Mouse (Mus musculus): ENCODE results near the gene Rmnd5a.

Rmnd5a gene

GRCm38 (mm10) chr6:71441251-71441580 is 779 bp upstream of the Rmnd5a start:
- DNase-seq (ENCODE audit: low read depth): no peak

GRCm38 (mm10) chr6:71440217-71440491 is 283 bp downstream of the Rmnd5a start:
- DNase-seq (ENCODE audit: low read depth): no peak

DNA sequence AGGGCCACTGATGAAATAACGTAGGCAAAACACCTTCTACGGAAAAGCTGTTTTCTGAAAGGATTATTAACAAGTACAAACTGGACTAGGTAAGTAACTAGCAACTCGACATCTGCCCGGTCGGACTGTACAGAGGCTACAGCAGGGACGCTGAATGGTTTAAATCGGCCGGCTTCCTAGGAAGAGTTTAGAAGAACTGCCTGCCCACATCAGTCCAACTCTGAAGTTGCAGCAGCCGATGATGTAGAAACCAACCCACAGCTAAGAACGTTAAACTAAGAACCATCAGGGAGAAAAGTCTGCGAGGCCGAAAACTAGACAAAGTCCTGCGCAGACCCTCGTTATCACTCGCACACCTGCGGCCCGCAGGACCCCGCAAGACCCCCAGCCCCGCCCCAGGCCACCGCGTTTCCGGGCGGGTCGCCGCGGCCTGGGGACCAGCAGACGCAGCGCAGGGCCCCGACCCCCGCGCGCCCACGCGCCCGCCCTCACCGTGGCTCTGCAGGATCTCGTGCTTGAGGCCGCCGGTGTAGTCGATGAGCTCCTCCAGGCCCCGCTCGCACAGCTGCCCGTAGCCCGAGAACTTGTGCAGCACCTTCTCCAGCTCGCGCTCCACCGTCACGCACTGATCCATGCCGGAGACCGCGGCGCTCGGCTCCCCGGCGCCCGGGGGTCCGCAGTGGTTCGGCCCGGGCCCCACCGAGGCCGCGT is 776 bp downstream of the Rmnd5a start:
- no peak for DNase-seq (ENCODE audit: low read depth)

DNA sequence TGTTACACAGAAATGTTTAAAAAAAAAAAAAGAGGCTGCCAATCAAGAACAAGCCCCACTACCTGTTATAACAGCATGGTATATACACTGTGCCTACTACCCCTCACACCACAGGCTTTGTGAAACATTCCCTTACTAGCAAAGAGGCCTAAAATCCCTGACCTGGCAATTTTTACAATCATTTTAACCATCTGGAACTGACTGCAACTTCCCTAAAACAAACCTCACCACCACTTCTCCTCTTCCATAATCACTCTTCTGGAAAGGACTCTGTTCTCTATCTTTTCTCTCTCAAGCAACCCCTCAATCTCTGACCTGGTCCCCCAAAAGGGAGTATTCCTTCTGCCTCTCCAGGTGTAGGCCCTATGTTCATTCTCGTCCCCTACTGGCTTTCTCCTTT is 2.4 kb downstream of the Rmnd5a start:
- DNase-seq (ENCODE audit: low read depth): no peak

DNA sequence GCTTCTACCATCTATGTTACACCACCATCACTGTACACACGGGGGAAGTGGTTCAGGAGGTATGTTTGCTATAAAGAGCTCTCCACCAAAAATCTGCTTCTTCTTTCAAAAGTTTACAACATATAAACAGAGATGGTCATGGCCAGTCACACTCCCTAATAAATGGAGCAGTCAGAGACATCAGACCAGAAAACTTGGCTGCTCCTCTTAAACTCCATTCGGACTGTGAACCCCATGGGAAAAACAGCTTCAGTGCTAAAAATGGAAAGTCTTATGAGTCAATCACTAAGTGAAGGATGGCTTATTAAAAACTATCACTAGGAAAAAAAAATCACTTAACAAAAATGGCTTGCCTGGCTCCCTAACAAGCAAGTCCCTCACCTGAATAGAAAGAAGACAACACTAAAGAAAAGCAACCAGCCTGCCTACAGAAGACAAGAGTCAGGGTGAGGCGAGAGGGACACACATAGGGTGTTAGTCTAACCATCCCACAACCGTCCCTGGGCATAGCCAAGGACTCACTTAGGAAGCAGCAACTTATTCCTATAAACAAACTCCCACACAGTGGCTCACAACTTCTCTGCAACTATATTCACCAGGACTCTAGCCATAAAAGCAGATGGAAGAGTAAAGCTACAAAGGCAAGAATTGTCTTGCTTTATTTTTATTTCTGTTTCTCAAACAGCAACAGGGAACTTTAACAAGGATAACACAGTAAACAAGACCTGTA is 12.3 kb downstream of the Rmnd5a start:
- DNase-seq (ENCODE audit: low read depth): no peak

DNA sequence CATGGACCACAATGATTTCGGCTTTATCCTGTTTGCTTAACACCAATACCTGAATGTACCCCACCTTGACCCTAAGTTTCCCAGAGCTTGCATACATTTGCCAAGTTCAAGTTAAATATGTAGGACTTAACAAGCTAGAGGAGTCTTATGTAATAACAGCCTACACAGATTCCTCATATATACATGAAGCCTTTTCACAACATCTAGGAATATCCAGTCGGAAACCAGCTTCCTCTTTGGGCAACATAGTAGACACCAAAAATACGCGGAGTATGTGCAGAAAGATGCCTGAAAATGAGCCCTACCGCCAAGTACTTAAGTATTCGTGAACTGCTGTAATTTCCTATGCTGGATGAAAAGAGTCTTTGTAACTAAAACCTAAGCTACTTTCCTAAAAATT is 14.8 kb downstream of the Rmnd5a start:
- no peak for DNase-seq (ENCODE audit: low read depth)

- no peak for DNase-seq (ENCODE audit: low read depth)
Observed at GRCm38 (mm10) chr6:71423116-71423515, 17.3 kb downstream of the Rmnd5a start.

DNA sequence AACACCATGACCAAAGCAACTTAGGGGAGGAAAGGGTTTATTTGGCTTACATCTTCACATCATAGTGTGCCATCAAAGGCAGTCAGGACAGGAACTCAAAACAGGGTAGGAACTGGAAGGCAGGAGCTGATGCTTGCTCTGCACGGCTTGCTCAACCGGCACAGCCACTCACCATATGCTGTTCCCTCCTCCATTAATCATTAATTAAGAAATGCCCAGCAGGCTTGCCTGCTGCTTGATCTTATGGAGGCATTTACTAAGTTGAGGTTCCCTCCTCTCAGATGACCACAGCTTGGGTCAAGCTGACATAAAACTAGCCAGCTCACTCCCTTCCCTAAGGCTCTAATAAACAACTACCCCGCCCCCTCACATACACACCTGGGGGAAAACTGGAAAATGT is 18.3 kb downstream of the Rmnd5a start:
- no peak for DNase-seq (ENCODE audit: low read depth)

DNA sequence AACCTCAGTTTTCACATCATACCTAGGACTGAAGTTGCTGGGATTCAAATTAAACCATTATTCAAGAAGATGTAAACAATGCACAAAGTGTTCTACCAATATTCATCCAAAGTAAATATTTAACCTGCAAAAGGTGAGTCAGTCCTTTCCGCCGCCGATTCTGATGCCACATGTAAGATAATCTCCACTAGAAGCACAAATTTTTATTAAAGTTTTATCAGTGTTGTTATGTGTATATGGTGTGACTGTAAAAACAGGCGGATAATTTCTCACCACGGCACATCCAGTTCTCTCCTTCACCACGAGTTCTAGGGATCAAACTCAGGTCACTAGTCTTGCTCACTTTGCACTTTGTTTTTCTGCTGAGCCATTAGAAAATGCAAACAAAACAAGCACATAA is 19.6 kb downstream of the Rmnd5a start:
- DNase-seq (ENCODE audit: low read depth): no peak

- no peak for DNase-seq (ENCODE audit: low read depth)
Observed at GRCm38 (mm10) chr6:71418874-71419273, 21.6 kb downstream of the Rmnd5a start.

DNA sequence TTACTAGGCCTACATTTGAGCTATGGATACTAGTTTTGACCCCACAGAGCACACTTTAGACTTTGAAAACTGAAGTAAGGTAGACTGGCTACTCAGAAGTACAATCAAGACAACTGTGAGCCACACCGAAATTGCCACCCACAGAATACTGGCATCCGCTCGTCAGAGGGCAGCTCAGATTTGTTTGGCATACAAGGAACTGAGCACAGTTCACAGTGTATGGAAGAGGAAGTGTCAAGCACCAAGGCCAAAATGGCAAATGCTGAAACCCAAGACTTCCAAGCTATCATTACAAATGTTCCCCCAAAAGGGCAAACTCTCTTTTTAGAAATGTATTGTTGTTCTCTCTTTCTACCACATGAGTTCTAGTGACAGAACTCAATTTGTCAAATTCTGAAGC is 25.0 kb downstream of the Rmnd5a start:
- no peak for DNase-seq (ENCODE audit: low read depth)

- DNase-seq (ENCODE audit: low read depth): no peak
Observed at GRCm38 (mm10) chr6:71414624-71415023, 25.8 kb downstream of the Rmnd5a start.

DNA sequence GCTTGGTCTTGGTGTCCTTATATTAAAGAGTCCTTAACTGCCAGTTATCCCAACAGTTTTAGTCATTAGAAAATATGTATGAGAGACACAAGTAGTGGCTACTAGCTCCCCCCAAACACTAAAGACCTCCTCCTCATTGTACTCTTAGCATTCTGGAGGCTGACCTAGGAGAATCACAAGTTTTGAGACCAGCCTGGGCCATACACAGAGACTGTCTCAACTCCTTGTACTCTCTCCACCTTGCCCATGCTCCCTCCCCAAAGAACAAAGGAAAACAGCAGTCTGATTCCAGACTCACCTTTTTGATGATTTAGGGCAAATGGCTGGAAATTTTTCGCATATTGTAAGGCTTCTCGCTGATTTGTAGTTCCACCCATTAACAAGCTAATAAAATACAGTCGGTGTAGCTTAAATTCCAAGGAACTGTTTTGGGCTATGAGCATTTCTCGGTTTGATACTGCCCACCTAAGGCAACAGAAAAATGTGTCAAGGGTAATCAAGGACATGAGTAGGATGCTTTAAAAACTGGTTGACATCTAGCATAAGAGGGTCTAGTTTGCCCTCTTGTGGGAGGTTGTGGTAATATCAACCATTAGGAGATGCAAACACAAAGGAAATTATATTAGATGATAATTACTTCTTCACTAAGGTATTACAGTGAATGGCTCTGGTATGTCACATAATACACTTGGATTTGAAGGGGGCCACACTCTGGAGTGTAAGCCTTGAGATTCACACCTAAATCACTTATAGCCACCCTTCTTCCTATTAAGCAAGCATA is 41.4 kb downstream of the Rmnd5a start:
- DNase-seq (ENCODE audit: low read depth): peak; percentile 35

DNA sequence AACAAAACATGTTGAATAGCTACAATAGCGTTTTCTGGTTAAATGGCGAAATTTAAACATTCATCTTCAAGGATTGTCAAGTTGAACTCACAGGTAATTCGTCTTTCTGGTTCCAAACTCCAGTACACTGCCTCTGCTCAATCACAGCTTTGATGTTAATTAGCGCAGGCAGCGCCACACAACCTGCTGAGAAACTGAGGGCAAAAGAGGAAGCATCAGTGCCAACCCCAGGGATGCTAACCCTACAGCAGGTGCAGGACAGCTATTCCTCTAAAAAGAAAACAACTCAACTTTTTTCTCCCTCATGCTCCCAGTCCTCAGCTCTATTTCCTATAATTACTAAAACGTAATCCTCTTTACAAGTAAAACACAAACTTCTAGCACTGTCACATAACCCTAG is 43.7 kb downstream of the Rmnd5a start:
- DNase-seq (ENCODE audit: low read depth): no peak

DNA sequence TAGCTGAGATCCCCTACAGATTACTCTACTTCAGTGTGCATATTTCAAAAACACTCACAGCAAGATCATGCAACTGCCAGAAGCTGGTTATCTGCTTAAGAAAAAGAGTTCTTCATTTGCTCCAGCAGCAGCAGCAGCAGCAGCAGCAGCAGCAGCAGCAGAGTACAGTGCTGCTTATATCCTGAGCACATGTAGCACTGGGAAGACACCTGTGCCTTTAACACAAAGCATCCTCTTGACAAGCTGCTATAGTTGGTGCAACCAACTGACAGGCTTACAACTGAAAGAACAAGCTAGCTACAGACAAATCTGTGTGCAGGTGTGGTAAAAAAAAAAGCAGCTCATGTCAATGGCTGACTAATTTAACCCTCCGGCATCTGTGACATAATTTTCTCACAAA is 44.4 kb downstream of the Rmnd5a start:
- no peak for DNase-seq (ENCODE audit: low read depth)

- DNase-seq (ENCODE audit: low read depth): no peak
Observed at GRCm38 (mm10) chr6:71390496-71390895, 49.9 kb downstream of the Rmnd5a start.

GRCm38 (mm10) chr6:71381654-71382053 is 58.8 kb downstream of the Rmnd5a start:
- no peak for DNase-seq (ENCODE audit: low read depth)

DNA sequence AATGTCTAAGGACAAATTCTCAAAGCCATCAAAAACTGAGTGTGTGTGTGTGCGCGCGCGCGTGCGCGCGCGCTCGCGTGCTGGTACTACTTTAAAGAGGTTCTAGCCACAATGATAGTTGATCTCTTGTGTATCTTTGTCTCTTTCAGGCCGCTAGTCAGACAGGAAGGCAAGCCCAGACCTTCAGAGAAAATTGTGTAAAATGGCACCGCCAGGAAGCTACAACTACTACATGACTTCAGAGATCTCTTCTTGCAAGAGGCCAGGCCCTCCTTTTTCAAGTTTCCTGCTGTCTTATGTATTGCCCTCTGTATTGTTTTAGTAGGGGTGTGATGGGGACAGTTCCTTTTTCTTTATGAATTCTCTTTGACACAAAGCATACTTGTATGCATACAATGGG is 63.7 kb downstream of the Rmnd5a start:
- DNase-seq (ENCODE audit: low read depth): no peak

DNA sequence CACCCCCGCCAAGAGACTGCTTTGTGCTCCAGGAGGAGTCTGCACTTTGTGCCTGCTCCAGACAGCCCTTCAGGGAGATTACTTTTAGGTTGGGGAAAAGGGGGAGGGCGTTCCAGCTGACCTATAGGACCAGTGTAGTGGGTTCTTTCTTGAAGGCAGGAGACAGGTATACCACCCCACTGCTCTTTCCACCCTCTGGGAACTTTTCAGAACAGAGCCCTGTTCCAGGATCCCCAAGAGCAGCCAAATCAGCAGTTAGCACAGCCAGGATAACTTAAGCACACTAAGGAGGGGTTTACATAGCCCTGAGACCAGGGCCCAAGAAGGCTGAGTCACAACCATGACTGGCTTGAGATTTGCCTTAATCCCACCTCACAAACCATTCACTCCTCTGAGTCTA is 65.5 kb downstream of the Rmnd5a start:
- no peak for DNase-seq (ENCODE audit: low read depth)

GRCm38 (mm10) chr6:71374311-71374829 is 66.1 kb downstream of the Rmnd5a start:
- DNase-seq (ENCODE audit: low read depth): no peak

GRCm38 (mm10) chr6:71373249-71373775 is 67.1 kb downstream of the Rmnd5a start, which contains the start of gene Cd8a:
Gene Cd8a, plus strand, starts transcription at chr6:71373427.
- no peak for DNase-seq (ENCODE audit: low read depth)

DNA sequence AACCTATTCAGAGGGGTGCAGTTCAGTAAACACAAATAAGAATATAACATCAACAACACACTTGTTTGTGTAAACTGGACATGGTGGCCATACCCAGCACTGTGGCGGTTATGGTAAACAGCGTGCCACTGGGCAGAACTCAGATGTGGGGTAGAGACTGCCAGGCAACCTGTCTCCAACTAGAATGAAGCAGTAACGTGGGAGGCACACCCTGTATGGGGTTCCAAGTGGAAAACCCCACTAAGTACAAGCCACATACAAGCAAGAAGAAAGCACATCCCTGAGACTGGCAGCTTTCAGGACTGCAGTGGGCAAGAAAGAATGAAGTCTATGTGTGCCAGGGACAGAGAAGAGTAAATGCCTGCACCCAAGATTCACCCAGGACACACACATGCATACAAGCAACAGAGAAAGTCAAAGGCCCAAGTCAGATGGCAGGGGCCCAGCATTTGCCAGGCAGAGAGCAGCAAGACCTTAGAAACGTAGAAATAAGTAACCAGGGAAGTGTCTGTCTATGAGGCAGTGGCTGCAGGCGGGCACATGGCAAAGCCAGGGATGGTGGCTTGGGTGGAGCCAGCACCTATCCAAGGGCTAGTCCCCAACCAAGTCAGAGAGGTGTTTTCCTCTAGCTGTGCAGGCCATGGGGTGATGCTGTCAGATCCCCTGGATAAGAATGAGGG is 68.3 kb downstream of the Rmnd5a start:
- DNase-seq (ENCODE audit: low read depth): no peak

Data from c-Kit-positive CD71-negative TER-119-negative erythroid progenitor cells, embryonic 14.5 days (primary cell).